Mouse (Mus musculus) heart, adult 18-20 months (tissue): ENCODE data around the gene Vcan. TPM values are rescaled to one million over a fixed set of nuclear protein-coding genes. Genes with fewer than 3 reads are reported as not detected.
"Not testable (repeated sequence)": the region's sequence is repeated elsewhere in the genome, so short reads cannot be mapped to it uniquely, and the experiment has no call there.

Source experiments
- DNase-seq, 2 experiments: peaks; one replicate each; pipeline ENCODE4 v3.0.0; 2021 to 2022; ENCODE audit warnings: mixed read lengths in 1 of 2
- long read RNA-seq, 2 experiments: library from polyadenylated mRNA; stranded (forward); transcript quantifications; one replicate each; pipeline ENCODE4 v2.0.0; 2021
- total RNA-seq, 2 experiments: library from RNA; stranded (reverse); gene quantifications; 2 replicates each; pipeline ENCODE4 v1.2.3; 2021

Gene Vcan
- total RNA-seq: 1 to 10 TPM; 6.1 to 7.3 TPM
- long read RNA-seq, experiment 1: 0 reads
- long read RNA-seq, experiment 2, partial matches to known transcripts: 0 of 1 reads
- long read RNA-seq, experiment 2, other reads (novel, unspliced or antisense): 1 of 1 reads

DNA sequence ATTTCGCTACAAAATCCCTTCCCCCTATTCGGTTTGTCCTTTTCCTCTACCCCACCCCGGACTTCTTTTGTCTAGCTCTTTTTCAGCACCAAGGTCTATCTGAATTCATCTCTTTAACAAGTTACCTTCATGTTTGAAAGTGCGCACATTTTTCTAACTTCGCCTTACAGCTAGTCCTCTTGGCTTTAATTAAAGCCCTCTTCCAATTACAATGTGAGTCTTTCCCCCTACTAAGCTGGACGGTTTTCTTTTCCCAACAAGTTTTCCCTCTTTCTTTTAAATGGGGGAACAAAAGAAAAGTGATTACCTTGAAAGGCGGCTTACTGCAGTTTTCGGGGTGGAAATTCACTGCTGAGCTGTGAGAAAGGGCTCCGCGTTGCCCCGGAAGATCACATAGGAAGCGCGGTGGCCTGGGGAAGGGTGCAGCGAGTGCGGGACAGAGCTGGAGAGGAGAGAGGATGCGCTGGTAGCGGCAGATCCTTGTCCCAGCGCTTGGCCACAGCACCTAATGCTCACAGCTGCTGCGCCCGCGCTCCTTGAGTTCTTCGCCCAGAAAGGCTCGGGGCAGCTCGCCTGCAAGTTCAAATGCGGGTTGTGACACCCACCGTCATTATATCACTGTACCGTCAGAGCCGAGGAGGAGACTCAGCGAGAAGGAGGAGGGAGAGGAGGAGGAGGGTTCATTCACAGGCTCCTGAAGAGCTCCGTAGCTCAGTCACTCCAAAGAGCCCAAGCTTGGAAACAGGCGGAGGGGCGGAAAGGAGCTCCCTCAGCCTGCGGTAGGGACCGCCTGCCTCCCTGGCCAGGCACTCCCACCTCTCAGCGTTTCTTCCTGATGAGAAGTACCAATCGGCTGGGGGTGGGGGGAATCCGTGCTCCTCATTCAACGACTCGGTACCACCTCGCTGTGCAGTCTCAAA lies at the start of gene Vcan:
Vcan (minus strand) TSS at position 744 of the 920 bp plus-strand sequence.
- peak; percentile 54 to 57 for DNase-seq

GRCm38 (mm10) chr13:89791475-89791874 lies 49.2 kb upstream of the Vcan start:
- no peak for DNase-seq

GRCm38 (mm10) chr13:89782886-89783285 lies 40.6 kb upstream of the Vcan start:
- no peak for DNase-seq

DNA sequence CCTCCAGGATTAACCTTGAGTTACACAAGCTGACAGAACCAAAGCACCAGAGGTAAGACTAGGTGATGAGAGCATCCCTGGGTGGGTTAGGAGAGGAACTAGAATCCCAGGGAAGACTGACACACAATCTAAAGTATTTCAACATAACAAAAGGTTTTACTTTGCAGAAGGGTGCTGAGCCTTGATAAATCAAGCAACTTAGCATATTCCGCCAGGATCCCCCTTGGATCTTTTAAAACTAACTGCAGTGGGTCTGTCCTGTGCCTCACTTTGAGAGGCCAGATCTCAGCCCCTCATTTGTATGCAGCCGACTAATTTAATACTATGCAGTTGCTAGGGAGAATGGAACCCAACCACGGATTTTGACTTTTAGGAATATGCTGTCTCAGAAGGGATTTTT lies 38.0 kb upstream of the Vcan start:
- DNase-seq: no peak

GRCm38 (mm10) chr13:89779208-89779911 lies 37.1 kb upstream of the Vcan start:
- peak; percentile 38 to 81 for DNase-seq

GRCm38 (mm10) chr13:89777764-89778163 lies 35.5 kb upstream of the Vcan start:
- DNase-seq: no peak

DNA sequence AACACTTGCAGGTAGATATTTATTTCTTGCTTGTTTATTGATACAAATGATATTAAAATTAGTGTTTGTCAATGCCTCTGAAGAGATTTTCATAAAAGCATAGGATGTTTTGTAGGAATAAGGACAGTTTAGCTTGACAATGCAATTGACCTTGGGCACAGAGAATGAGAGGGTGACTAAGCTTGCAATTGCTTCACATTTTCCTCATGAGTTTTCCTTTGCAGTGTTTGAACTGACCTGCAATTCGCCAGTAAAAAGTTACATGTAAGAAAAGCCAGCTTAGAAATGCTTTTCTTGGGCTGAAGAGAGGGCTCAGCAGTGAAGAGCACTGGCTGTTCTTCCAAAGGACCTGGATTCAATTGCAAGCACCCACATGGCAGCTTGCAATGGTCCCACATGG lies 34.8 kb upstream of the Vcan start:
- no peak for DNase-seq

GRCm38 (mm10) chr13:89766551-89766950 lies 24.2 kb upstream of the Vcan start:
- no peak for DNase-seq

DNA sequence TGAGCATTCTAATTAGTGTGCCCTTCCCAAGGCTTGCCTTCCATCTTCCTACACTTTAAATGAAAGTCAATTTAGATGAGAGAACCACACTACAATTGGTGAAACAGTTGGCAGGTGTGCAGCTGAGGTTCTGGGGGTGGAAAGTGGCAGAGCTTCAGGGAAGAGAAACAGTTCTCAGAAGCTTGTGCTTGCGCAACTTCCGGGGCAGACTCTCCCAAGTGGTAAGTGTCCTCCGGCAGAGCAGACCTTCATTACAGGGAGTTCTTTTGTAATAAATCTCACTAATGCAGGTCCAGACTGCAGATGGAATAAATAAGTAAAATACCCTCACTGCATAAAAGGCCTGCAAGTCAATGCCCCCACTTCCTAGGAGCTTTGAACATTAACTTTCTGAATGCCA lies 23.7 kb upstream of the Vcan start:
- peak in 1 of 2 experiments; percentile 5 for DNase-seq

GRCm38 (mm10) chr13:89762339-89762738 lies 20.0 kb upstream of the Vcan start:
- DNase-seq: no peak

GRCm38 (mm10) chr13:89756347-89756746 lies 14.0 kb upstream of the Vcan start:
- DNase-seq: no peak

GRCm38 (mm10) chr13:89750562-89750961 lies 8.3 kb upstream of the Vcan start:
- DNase-seq: not testable (repeated sequence)

DNA sequence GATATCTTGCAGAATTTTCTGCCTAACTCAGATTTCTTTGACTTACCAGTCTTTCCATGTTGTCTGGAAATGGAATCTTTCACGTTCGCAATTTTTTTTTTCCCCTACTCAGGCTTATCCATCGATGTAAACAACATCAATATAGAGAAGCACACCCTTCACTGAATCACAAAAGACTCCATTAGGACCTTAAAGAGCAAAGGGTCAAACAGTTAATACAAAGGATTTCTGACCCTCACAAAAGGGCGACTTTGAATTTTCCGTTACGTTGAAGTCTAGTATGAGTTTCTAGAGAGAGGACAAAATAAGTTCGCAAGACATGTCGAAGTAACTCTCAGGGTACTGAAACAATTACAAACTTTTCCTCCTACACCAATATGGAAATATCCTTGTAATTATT lies 892 bp upstream of the Vcan start:
- DNase-seq: no peak

DNA sequence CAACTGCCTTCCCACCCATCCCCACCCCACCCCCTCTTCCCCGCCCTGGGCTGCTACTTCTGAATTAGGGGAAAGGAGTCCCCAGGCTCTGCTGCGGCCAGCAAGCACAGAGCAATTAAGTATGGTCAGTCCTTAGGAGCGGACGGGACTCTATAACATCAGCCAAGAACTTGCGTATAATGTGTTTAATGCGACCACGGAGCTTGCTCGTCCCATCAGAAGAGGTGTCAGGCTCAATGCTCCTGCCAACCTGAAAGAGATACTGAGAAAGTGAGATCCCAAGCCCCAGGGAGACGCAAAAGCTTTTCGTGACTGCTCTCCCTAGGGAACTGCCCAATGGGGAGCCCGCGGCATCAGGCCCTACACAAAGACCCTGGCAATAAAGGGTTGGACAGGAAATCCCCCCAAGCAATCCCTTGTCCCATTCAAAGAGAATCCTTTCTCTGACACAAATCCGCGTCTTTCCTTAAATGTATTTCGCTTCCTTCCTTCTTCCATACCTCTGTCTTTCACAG lies 434 bp upstream of the Vcan start:
- DNase-seq: peak in 1 of 2 experiments; percentile 15

DNA sequence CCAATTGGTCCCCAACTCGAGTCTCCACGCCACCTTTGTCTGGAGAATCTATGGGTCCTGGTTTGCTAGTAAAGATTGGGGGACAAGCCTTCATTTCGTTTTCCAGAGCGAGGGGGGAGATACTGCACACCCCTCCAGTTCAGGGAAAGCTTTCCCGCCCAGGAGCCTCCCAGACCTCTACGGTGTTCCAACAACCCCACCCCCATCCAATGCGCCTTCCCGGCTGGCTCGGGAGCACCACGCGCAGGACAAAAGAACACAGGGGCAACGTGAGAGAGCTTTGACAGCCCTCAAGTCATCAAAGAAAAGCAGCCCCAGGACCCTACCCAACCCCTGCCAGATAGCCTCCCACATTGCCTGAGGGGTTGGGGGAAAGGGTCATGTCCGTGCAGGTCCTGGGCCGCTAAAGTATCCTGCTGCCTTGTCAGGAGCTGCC lies 1.2 kb downstream of the Vcan start:
- DNase-seq: peak; percentile 45 to 60

- DNase-seq: peak; percentile 82
Measured at GRCm38 (mm10) chr13:89740243-89741115, 1.8 kb downstream of the Vcan start.

DNA sequence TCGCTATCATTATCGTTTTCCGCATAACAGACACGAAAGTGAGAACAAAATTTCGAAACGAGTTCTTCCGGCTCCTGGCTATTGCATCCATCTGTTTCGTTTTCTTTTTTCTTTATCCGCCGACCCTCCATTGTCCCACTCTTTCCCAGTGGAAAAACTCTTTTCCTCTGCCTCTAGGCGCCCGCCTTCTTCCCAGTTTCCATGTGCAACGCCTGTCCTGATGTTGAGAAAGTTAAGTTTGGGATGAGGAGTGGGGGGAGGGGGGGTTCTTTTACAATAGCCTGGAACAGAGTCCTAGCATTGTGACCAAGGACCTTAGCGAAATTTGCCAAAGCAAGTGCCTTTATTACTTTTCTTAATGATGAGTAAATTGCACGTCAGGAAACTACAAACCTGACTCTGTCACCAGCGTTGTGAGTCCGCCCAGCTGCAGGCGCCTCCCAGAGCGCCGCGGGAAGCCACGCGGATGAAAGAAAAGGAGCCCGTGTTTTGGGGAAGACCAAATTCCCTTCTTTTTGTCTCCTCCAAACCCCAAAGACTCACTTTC lies 2.5 kb downstream of the Vcan start:
- DNase-seq: no peak

DNA sequence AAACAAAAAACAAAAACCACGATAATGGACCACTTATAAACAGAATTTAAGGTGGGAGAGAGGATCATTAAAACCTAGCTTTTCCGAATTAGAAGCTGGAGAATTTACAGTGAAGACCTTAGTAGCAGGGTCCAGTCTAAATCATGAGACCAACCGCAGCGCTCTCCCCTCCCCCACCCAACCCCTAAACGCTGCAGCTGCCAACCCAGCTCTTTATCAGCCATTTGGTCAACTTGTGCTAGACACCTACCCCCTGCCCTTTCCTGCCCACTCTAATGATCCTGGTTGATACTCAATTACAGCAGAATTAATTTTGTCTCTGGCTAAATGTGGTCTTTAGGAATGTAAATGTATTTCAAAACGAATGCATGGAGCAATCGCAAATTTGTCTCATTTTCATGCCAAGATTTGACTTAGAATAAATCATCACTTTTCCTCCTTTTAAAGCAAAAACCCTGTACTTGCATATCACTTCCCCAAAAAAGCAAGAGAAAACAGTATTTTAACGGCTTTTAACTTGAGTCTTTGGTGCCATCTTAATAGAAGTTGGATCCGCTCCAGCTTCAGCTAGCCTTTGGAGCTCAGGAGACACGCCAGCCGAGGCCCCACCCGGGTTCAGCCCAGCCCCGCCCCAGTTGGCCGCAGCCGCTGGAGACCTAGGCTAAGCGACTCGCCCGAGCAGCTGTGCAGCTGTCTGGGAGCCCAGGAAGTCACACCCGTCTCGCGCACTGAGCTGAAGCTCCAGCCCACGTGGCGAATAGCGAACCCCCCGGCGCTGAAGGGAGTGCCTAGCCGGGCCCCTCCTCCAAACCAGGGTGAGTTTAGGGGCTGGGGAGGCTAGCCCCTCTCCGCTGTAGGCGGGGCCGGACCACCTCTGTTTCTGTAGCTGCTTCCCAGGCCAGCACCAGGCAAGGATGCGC lies 3.3 kb downstream of the Vcan start:
- DNase-seq: peak; percentile 87 to 91

DNA sequence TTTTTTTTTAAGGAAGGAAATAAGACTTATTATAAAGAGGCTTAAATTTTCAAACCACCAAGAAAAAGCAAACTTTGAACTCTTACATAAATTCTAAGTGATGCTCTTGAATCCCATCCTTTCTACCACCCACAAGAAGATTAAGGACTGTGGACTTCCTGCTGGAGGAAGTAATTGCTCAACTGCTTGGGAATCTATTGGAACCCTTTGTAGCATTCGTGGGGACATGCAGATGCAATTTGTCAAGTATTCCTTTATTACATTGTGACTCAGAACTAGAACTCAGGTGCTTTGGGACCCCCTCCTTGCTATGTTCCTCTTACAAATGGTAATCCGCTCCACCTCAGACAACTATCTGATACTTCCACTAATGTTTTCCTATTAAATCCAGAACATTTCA lies 4.0 kb downstream of the Vcan start:
- DNase-seq: peak in 1 of 2 experiments; percentile 14

- peak; percentile 11 to 36 for DNase-seq
Measured at GRCm38 (mm10) chr13:89735111-89735510, 7.2 kb downstream of the Vcan start.
